Mouse (Mus musculus) thymus, adult 2 months (tissue): Measurements from ENCODE around the gene Synpo2l.

Source experiments
- CTCF ChIP-seq: fragments of 200-500 bp; IDR thresholded peaks from 2 replicates; pipeline ENCODE4 v1.5.1; 2012; ENCODE audit warnings: mild to moderate bottlenecking, control low read depth, low read length, moderate library complexity, borderline replicate concordance; ENCODE audit not compliant: control insufficient read depth, poor library complexity, insufficient read depth; ENCODE audit errors: extremely low read depth
- POLR2A ChIP-seq: fragments of 200-500 bp; IDR thresholded peaks from 2 replicates; pipeline ENCODE4 v1.6.1; 2012; ENCODE audit warnings: mild to moderate bottlenecking, low read length, control low read depth, moderate library complexity; ENCODE audit not compliant: control insufficient read depth, poor library complexity, insufficient read depth; ENCODE audit errors: extremely low read depth

DNA sequence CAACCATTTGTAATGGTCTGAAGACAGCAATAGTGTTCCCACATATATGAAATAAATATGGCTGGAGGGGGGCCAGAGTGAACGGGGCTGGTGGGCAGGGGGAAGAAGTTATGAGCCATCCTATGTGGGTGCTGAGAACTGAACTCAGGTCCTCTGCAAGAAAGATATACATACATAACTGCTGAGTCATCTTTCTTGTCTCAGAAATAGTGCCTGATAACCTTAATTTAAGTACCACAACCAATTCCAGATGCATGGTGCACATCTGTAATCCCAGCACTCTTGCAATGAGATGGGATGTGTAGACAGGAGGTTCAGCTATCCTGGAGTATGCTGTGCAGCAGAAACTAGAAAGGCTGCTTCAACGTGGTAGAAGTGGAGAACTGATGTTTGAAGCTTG is 13.6 kb upstream of the Synpo2l start:
- TF ChIP-seq CTCF: no peak
- no peak for TF ChIP-seq POLR2A
